Mouse (Mus musculus): ENCODE measurements around the gene Anks1b.

Anks1b gene

DNA sequence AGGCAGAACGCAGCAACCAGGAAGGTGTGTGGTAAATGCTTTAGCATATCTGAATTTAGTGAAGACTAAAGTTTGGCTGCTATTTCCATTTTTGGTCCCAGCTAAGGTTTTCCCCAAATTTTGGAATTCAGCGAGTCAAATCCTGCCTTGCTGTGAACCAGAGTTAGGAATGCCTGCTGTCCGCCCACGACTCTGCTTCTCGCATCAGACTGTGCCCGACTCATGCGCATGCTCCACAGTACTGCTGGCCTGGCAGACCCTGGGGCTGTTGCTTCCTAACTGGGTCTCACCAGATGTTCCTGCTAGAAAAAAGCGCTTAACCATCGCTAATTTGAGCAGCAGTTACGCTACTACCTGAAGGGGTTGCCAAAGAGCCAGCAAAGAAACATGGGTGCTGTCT, 801.1 kb downstream of the Anks1b start:
- no peak for DNase-seq (ENCODE audit: low read depth)

DNA sequence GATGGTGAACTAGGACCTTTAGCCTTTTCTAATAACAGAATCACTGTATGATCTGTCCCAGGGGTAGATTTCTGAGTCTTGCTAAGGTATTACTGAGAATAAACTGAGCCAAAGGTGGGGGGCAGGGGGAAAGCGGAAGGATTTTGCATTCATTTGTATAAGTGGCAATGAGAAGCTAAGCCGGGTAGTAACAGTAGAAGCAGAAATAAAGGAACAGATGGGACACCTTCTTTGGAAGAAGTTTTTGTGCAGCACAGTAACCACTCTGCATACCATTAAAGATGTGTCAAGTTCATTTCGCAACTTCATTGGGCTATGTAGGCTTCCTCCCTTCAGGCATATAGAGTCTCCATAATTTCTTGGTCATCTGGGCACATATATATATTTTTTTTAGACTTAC, 804.1 kb downstream of the Anks1b start:
- no peak for DNase-seq (ENCODE audit: low read depth)

DNA sequence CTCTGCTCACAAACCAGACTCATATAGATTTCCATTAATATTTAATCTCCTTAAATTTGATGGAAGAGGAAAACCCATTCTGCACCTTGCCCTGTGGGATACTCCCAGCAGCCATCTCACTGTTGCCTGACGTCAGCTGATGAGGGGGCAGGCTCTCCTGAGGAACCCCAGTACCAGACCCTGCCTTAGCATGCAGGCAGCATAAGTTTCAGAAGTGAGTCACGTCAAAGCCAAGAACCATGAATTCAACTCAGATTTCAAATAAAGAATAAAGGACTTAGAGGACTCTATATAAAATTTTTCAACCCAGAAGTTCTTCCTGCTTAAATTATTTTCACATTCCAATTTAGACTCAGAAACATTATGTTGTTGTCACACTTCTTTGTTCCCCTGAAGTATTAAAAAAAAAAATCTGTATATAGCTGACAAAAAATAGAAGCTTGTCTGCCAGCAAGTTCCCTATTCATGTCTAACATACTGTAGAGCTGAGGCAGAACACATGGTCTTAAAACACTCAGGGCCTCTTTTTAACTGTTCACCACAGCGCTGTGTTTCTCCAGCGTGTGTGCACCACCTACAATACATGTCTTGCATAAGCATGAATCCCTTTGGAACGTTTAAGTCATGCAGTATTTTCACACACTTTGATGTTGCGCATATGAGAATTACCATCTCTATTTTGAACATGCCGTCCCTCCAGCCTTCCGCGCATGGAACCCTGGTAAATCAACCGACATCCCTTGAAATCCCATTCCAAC, 806.6 kb downstream of the Anks1b start:
- no peak for DNase-seq (ENCODE audit: low read depth)

DNA sequence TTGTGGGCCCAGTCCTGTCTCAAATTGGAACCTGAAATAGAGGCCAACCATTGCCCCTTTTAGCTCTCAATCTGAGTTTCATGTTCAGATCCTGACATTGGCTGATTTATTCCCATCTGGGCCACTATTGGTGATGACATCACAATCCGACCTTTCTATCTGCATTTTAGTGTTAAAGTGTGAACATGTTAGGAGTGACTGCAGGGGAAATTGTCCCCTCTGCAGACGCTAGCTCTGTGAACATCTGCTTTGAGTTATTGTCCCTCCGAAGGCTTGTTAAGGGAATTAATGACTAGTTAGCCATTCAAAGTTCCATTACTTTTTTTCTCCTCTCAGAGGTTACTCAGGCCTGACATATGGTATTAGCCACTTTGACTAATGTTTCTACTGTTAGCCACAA, 810.5 kb downstream of the Anks1b start:
- no peak for DNase-seq (ENCODE audit: low read depth)

DNA sequence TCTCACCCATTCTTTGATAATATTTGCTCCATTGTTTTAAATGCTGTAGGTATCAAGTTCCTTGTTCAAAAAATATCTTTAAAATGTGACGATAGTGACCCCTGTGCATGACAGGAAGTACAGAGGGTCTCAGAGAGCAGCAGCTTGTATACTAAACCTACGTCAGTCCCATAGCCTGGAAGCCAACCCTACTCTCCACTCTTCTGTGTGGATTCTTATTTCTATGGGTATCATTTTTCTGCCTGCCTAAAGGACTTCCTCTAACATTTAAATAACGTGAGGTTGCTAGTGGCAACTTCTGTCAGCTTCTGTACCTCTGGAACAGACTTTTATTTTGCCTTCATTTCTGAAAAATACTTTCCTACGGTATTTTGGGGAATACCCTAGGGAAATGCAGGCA, 812.1 kb downstream of the Anks1b start:
- DNase-seq (ENCODE audit: low read depth): no peak

DNA sequence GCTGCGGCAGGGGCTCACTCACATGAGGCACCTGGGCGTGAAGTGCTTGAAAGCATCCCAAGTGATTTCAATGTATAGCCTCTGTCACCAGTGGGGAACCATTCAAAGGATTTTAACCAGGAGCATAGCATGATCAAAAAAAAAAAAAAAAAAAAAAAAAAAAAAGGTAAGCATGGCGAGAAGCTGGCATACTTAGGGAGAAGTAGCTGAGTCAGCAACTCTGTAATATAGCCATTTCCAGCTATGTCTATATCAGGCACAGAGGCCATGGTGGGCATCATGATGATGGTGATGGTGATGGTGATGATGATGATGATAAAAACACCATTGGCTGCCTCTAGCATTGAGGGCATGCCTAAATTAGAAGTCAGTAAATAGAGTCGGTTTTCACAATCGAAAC, 814.8 kb downstream of the Anks1b start:
- DNase-seq (ENCODE audit: low read depth): no peak

DNA sequence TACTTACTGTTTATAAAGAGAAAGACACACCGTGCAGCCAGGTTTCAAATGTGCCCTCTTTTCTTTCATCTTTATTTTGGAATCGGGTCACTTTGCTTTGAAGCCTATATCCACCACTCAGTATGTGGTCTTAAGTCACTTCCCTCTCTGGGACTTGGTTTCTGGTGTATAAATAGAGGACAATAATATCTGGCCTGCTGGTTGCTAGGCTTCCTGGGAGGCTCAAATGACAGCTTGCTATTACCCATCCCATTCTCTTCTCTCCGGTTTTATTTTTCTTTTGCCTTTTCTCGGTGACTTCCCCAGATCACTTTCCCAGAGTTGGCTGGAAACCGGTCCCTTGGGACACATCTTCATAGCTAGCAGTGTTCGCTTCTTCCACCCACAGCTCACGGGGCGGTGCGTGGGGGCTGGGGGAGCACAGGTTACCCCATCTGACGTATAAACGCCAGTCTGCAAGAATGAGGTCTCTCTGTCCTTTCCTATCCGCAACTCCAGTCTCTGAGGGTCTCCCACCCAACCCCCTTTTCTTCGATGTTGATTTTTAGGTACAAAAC, 815.5 kb downstream of the Anks1b start:
- no peak for DNase-seq (ENCODE audit: low read depth)

DNA sequence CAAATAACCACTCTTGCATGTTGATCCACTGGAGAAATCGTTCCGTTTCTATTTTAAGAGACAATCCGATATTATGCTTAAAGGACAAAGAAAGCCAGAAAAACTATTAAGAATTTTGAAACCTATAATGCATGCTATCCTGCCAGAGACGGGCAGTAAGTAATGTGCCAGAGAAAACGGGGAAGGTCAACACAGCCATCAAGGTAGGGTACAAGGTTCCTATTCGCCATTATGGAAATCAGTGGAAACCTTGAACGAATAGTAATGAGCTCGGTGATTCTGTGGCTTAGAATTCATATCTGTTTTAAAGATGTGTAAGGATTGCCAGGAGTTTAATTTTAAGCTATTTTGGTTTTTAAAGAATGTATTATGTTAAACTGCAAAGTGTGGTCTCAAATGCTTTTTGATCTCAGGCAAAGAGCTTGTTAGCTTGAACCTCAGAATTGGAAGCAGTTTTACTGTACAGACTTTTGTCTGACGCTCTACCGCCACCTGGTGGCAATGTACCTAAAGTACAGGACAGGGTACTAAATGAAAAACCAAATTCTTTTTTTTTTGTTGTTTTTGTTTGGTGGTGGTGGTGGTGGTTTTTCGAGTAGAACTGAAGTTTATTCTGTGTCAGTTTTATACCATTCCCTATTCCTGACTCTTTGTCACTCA, 816.7 kb downstream of the Anks1b start:
- peak; percentile 56 for DNase-seq (ENCODE audit: low read depth)

DNA sequence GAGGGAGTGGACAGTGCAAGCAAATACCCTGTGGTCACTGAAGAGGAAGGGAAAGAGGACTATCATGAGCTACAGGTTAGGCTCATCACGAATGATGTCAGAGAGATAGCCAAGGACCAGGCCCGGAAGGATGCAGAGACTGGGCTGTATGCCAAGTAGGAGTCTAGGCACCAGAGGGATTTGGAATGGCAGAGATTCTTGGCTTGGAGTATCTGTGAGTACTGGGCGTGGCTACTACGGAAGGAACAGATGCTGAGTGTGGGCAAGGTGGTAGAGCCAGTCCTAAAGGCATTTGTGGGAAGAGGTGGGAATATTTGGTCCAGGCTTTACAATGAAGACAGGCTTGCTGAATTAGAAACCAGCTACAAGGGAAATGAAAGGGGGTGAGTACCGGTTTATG, 823.4 kb downstream of the Anks1b start:
- no peak for DNase-seq (ENCODE audit: low read depth)

DNA sequence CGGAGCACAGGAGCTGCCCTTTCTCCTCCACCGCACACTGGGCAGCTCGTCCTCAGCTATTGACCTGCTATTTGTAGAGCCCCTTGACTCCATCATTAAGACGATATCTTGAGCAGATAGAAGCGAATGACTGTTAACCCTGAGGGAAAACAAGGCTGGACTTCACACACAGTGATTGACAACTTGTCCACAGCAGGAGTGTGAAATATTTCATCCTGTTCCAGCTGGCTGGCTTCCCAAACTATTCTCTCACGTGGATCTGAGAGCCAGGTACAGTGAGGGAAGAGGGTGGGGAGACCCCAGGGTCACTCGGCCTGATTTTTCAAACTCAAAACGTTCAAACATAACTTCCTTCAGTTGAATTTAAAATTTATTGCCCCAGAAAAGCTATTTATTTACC, 824.1 kb downstream of the Anks1b start:
- no peak for DNase-seq (ENCODE audit: low read depth)

DNA sequence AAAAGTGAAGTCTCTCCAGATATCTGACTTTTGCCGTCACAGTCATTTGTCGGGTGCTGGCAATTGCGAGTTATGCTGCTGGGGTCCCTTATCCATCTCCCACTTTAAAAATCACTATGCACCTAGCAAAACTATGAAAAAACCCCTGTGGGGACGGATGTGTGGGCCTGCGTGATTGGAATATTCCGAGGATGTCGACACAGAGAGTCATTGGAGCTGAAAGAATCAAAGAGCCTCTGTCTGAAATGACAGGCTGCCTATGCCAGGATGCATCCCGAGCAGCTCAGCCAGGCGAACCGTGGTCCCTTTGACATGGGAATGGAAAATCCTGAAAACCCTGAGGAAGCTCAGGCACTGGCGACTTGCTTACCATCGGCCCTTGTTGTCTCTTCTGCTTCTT, 825.9 kb downstream of the Anks1b start:
- no peak for DNase-seq (ENCODE audit: low read depth)

DNA sequence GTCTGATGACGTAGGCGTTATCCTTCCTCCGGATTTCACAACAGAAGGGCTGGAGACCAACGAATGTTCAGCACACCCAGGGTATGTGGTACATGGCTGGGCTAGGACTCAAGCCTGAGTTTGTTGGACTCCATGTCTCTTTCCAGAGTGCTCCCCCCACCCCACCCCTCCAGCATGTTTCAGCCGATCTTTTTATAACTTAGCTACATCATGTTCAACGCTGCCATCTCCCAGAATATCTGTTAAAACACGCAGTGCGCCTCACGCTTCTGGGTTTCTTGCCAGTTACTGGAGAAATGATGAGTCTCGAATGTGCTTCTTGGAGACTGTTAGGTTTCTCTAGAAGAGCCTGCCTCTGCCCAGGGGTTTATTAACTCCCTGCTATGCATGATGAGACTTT, 831.3 kb downstream of the Anks1b start:
- DNase-seq (ENCODE audit: low read depth): no peak

DNA sequence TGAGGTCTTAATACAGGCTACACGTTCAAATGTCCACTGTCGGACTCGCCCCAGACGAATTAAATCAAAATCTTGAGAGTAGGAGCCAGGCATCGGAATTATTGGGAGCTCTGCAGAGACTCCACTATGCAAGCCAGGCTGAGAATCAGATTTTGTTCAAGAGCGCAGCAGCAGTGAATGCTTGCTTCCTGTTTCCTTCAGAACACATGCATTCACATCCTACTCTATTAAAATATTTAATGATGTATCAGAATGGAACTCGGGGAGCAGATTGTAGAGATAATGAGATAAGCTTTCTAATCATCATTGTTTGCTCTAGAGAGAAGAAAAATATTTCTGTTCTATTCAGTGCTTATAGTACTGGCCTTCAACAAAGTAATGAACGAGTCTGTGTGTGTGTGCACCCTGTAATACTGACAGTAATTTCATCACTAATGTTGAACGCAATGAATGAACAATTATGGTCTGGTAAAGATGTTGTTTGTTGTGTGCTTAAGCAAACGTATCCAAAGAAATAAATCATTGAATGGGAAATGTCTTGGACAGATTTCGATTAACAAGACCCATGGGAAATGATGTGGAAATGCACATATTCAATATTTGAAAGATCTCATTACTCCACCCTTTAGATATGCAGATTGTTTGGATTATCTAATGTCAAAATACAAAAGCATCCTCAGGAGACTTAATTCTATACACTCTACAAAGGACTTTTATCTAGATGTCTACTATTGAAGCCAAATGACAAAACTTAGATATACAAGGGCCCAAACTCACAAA, 835.7 kb downstream of the Anks1b start:
- DNase-seq (ENCODE audit: low read depth): no peak

DNA sequence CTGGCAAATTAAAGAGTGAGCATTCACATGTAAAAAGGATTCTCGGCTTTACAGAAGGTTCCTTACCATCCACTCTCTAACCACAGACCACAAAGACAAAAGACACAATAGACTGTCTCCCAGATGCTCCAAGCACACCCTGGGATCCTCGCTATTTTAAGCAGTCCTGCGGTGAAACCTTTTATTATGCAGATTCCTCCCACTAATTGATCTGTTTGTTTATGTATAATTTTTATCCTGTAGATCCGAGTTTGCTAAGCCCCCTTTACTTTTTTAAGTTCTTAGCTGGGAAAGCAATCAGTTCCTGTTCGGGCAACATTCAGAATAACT, 836.3 kb downstream of the Anks1b start:
- no peak for DNase-seq (ENCODE audit: low read depth)

DNA sequence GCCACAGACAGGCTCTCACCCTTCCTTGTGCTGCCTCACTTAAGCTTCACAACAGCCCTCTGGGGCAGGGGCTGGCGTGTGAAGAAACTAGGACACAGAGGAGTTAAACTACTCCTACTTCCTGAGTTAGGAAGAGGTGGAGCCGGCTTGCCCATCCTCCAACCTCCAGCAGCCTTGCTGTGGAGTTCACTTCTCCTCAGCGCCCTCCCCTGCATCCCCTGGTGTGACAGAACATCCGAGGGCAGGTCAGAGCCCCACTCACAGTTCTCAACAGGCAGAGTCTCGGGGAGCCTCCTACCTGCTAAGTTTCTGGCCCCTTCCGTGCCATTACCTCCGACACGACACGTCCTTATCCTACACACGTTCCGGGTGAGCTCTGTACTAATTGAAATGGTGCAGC, 844.7 kb downstream of the Anks1b start:
- no peak for DNase-seq (ENCODE audit: low read depth)

DNA sequence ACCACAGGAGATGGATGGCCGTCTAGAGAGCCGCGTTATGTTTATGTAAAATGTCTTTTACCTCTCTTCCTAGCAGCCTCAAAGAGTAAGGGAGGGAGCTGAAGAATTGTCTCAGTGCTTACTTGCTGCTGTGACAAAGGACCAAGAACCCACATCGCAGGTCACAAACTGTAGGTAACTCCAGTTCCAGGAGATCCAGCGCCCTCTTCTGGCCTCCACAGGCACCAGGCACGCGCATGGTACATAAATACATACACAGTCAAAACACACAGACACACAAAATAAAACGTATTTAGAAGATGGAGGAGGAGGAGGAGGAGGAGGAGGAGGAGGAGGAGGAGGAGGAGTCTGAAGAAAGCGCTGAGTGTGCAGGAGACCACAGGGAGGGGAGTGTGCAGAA, 845.4 kb downstream of the Anks1b start:
- DNase-seq (ENCODE audit: low read depth): no peak

DNA sequence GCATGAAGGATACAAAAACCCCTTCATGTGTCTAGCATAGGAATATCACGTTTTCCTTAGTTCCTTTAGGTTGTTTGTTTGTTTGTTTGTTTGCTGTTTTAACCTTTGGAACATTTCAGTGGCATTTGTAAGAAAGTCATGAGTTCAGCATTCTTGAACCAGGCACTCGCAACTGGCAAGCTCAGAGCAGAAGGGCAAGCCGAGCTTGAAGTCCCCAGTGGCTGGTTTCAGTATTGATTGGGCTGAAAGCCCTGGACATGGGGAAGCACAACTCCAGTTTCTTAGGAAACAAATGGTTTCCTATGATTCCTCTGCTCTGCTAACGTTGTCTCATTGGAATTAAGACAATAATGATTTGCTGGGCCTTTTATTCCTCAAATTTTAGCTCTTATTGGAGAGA, 846.7 kb downstream of the Anks1b start:
- no peak for DNase-seq (ENCODE audit: low read depth)

DNA sequence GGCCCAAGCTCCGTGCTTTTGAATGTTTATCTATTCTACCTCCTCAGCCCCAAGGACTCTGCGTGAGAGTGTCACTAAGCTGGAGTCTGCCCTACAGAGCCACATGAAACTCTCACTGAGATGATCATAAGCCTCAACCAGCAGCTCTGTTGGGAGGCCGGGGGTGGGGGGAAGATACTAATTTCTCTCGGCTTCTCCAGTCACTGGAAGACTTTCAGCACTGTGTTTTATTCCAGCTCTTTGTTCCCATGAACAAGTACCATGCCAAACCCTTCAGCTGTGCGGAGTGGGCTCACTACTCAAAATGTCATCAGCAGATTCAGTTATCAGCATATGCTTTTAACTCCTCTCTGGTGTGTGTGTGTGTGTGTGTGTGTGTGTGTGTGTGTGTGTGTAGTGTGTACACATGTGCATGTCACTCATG, 849.8 kb downstream of the Anks1b start:
- no peak for DNase-seq (ENCODE audit: low read depth)

DNA sequence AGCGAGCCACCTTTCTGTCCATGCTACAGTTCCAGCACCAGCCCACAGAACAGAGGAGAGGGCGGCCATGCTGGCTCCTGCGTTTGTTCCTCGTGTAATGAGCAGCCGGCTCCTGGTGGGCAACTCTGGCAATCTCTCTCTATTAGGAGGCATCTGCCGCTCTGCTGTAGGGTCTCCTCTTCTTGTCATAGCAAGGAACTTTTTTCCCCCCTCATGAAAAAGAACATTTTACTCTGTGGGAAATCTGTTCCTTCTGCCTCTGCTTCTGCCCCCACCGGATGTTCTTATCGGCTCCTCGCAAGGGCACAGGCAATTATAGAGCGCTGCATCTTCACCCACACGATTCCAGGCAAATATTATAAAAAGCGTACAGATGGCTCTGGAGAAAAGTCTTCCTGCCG, 850.6 kb downstream of the Anks1b start:
- no peak for DNase-seq (ENCODE audit: low read depth)

DNA sequence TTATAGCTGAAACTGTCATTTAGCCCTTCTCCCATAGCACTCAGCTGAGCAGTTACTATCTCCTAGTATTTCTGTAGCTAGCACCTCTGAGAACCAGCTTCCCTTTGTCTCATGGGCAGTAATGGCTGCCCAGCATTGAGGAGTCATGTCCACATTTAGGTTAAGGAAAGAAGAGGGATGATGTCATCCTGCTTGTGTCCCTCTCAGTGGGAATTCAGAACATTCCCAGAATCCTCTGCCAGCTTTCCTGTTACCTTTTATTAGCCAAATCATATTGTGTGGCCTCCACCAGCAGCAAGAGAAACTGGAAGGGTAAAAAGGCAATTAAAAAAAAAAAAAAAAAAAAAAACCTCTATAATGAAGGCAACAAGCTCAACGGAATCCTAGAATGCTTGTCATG, 851.6 kb downstream of the Anks1b start:
- no peak for DNase-seq (ENCODE audit: low read depth)

DNA sequence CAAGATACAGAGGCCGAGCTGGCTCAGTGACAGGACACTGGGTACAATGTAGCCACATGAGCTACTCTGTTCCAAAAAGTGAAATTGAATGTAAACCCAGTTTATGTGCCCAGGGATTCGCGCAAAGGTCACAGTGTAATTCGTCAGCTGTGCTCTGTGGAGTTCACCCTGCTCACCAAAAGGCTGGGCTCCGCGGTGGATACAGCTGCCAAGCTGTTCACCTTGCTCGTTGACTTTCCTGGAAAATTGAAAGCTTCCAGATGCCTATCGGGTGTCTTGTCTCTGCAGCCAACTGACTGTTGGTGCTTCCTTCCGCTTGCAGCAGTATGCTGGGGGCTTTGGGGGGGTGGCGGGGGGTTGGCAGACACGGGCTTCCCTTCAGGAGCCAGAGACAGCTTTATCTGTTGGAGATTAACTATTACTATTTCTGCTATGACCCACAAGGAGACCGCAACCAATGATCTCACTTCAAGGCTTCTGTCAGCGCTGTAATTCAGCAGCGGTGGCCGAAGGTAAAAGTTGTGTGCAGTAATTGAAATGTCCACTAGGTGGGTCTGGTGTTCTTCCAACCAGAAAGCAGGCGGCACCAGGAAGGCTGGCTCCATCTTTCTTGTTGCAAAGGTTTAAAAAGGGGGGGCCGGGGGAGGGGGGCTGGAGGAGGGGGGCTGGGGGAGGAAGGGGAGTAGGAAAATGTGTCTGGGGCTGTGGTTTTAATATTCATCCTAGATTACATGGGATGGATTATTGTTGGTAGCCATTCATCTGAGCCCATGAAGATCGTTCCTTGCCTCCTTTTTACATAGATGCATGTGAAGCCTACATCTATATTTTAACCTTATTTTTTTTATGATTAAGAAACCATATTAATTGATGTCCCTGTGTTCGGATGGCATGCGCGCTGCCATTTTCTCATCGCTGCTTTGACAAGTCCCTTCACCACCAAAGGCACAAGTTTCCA, 855.4 kb downstream of the Anks1b start:
- DNase-seq (ENCODE audit: low read depth): peak; percentile 69

DNA sequence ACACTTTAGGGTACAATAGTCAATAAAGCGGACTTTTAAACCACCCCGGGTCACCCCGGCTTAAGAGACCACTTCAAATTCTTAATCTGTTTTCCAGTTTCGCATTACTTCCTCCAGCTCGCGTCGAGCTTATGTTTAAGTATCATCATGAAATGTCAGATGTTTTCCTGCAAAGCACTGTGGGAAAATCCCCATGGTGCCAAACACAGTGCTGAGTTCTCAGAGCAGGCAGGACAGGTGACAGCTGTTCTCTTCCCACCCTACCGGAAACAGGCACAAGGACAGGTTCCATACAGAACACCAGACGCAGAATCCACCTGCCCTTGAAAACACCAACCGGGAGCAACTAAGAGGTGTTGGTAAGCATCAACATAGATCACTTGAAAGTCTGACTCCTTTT, 856.2 kb downstream of the Anks1b start:
- DNase-seq (ENCODE audit: low read depth): peak; percentile 1

All from induced T-regulatory cell, adult 2 months (primary cell).